Comparison of ENCODE assay signal across 13 mouse cellular contexts in genomic region chrX:48141481-48141880, GRCm38 (mm10). TPM values are rescaled to one million over a fixed set of nuclear protein-coding genes. Genes with fewer than 3 reads are reported as not detected.
DNase-seq lines count a peak whose midpoint lies in the region; ATAC-seq and TF ChIP-seq lines count a peak whose summit lies in the region.
"Had no signal": no experiment of that assay in that cellular context is flagged by ENCODE, and none has a peak within 500 bp of the region (broad histone marks: within the 10 kb centered on the region; RNA-seq: fewer than 3 reads in every experiment).

No protein-coding gene starts in this region.

- no peak overlapping the region for H3K9ac ChIP-seq in lung, postnatal 0 days (replicated peaks; ENCODE audit: low read depth)
- no peak overlapping the region for H3K9ac ChIP-seq in intestine, embryonic 15.5 days
- H3K9ac ChIP-seq in forebrain, embryonic 12.5 days = no peak overlapping the region
- H3K9ac ChIP-seq: heart, embryonic 12.5 days; hindbrain, embryonic 15.5 days; lung, embryonic 14.5 days; midbrain, embryonic 15.5 days had no signal

- TF ChIP-seq POLR2A in spleen, adult 2 months (IDR thresholded peaks at IDR 0.05; ENCODE audit: low read depth, low read length) = no peak; the same call in 1 of the 2 replicates

- WGBS in lung, postnatal 0 days = 63% methylated on average over 6 of the region's 6 CpGs
- WGBS in intestine, embryonic 15.5 days = 66% methylated on average over 6 of the region's 6 CpGs
- WGBS in spleen, adult 2 months = 31% methylated on average over 6 of the region's 6 CpGs
- WGBS in forebrain, embryonic 12.5 days = 78% methylated on average over 6 of the region's 6 CpGs

- no peak for ATAC-seq in lung, postnatal 0 days
- 0 out of 2 replicates have a peak, but pooled peaks have one; percentile 20 for ATAC-seq in intestine, embryonic 15.5 days
- ATAC-seq in forebrain, embryonic 12.5 days (ENCODE audit: low FRiP score) = no peak
- ATAC-seq: midbrain, embryonic 15.5 days had no signal

- H3K27me3 ChIP-seq in lung, postnatal 0 days (replicated peaks; ENCODE audit: insufficient read depth, low read length) = no peaks in the 10 kb centered on the region
- no peaks in the 10 kb centered on the region for H3K27me3 ChIP-seq in intestine, embryonic 15.5 days (replicated peaks)
- H3K27me3 ChIP-seq in spleen, adult 2 months (ENCODE audit: control insufficient read depth, insufficient read depth, low read length) = no peaks in the 10 kb centered on the region
- no peaks in the 10 kb centered on the region for H3K27me3 ChIP-seq in forebrain, embryonic 12.5 days
- H3K27me3 ChIP-seq: hindbrain, embryonic 15.5 days; midbrain, embryonic 15.5 days had no signal

- no peak overlapping the region for H3K4me2 ChIP-seq in lung, postnatal 0 days (replicated peaks; ENCODE audit: low read depth, low read length)
- H3K4me2 ChIP-seq in intestine, embryonic 15.5 days (replicated peaks) = no peak overlapping the region
- no peak overlapping the region for H3K4me2 ChIP-seq in forebrain, embryonic 12.5 days
- H3K4me2 ChIP-seq: heart, embryonic 12.5 days; hindbrain, embryonic 15.5 days; lung, embryonic 14.5 days; midbrain, embryonic 15.5 days had no signal

- H3K27ac ChIP-seq in lung, postnatal 0 days (ENCODE audit: low read length) = no peak overlapping the region
- no peak overlapping the region for H3K27ac ChIP-seq in intestine, embryonic 15.5 days
- peak overlapping the region; percentile 97 for H3K27ac ChIP-seq in spleen, adult 2 months (ENCODE audit: insufficient read depth, low read length)
- H3K27ac ChIP-seq in forebrain, embryonic 12.5 days = no peak overlapping the region
- H3K27ac ChIP-seq: forebrain, embryonic 10.5 days; hindbrain, embryonic 15.5 days; midbrain, embryonic 15.5 days had no signal

- DNase-seq in lung, adult 18-20 months = peak; percentile 14 to 33
- no peak for DNase-seq in lung, postnatal 0 days (ENCODE audit: low spot score)
- DNase-seq in spleen, adult 2 months (ENCODE audit: low read depth in 1 of 2, low spot score in 2 of 2) = peak; percentile 62 to 63
- peak; percentile 72 to 87 for DNase-seq in thymus, postnatal 36 days
- DNase-seq in ovary, postnatal 10 days (ENCODE audit: low spot score) = no peak
- no peak for DNase-seq in adipocyte (ENCODE audit: low spot score)

- H3K4me3 ChIP-seq in lung, postnatal 0 days (ENCODE audit: low read depth, low read length) = no peak overlapping the region
- no peak overlapping the region for H3K4me3 ChIP-seq in intestine, embryonic 15.5 days (replicated peaks)
- H3K4me3 ChIP-seq in spleen, adult 2 months (ENCODE audit: extremely low read depth, insufficient read depth, insufficient read length) = no peak overlapping the region
- no peak overlapping the region for H3K4me3 ChIP-seq in forebrain, embryonic 12.5 days (replicated peaks)
- H3K4me3 ChIP-seq: forebrain, embryonic 10.5 days; heart, embryonic 12.5 days; hindbrain, embryonic 15.5 days; midbrain, embryonic 15.5 days had no signal

- no peak for TF ChIP-seq EP300 in lung, postnatal 0 days (IDR thresholded peaks at IDR 0.05)

- no peaks in the 10 kb centered on the region for H3K9me3 ChIP-seq in lung, postnatal 0 days (ENCODE audit: low read length)
- no peaks in the 10 kb centered on the region for H3K9me3 ChIP-seq in intestine, embryonic 15.5 days
- H3K9me3 ChIP-seq in forebrain, embryonic 12.5 days = no peaks in the 10 kb centered on the region
- H3K9me3 ChIP-seq: forebrain, embryonic 10.5 days; heart, embryonic 12.5 days; hindbrain, embryonic 15.5 days; midbrain, embryonic 15.5 days had no signal

- H3K4me1 ChIP-seq in lung, postnatal 0 days (ENCODE audit: insufficient read depth, low read depth, low read length) = no peaks in the 10 kb centered on the region
- H3K4me1 ChIP-seq in intestine, embryonic 15.5 days (replicated peaks) = no peaks in the 10 kb centered on the region
- peaks cover 32% of the 10 kb centered on the region; the same call in 1 of the 2 replicates for H3K4me1 ChIP-seq in spleen, adult 2 months (ENCODE audit: control insufficient read depth, insufficient read depth, insufficient read length)
- H3K4me1 ChIP-seq in forebrain, embryonic 12.5 days = peaks cover 14% of the 10 kb centered on the region
- H3K4me1 ChIP-seq: heart, embryonic 12.5 days had no signal

- H3K36me3 ChIP-seq in lung, postnatal 0 days (ENCODE audit: insufficient read depth, low read length) = no peaks in the 10 kb centered on the region
- no peaks in the 10 kb centered on the region for H3K36me3 ChIP-seq in intestine, embryonic 15.5 days
- no peaks in the 10 kb centered on the region for H3K36me3 ChIP-seq in spleen, adult 2 months (ENCODE audit: control insufficient read depth, insufficient read depth, low read length)
- H3K36me3 ChIP-seq in forebrain, embryonic 12.5 days (replicated peaks) = no peaks in the 10 kb centered on the region
- H3K36me3 ChIP-seq: forebrain, embryonic 10.5 days; heart, embryonic 12.5 days; hindbrain, embryonic 15.5 days; midbrain, embryonic 15.5 days had no signal

- no peak for TF ChIP-seq CTCF in lung, postnatal 0 days (IDR thresholded peaks at IDR 0.05)
- no peak for TF ChIP-seq CTCF in spleen, adult 2 months (IDR thresholded peaks at IDR 0.05; ENCODE audit: extremely low read depth, insufficient read depth, insufficient read length, insufficient replicate concordance)

RNA-seq across cellular contexts. Expression of gene Sash3, which starts 4.8 kb away (rescaled TPM):
- polyA plus RNA-seq in lung, postnatal 0 days (2015; fragmentation: Nextera tagmentation; extraction: Ambion mirVana) = 4.5 and 4.8 TPM in 2 replicates
- polyA plus RNA-seq in intestine, embryonic 15.5 days (2015; fragmentation: Nextera tagmentation; extraction: Ambion mirVana) = 3.1 and 3.4 TPM in 2 replicates
- polyA plus RNA-seq in spleen, adult 2 months (2012; rRNA removed) = 100 and 106 TPM in 2 replicates
- 0.45 and 0.77 TPM in 2 replicates for polyA plus RNA-seq in forebrain, embryonic 12.5 days (2016; fragmentation: Nextera tagmentation; extraction: Ambion mirVana)

RNA-seq across cellular contexts. Expression of gene Xpnpep2, which starts 33.0 kb away (rescaled TPM):
- 0.54 and 0.64 TPM in 2 replicates for polyA plus RNA-seq in lung, postnatal 0 days (2015; fragmentation: Nextera tagmentation; extraction: Ambion mirVana)
- 3.4 and 4.0 TPM in 2 replicates for polyA plus RNA-seq in intestine, embryonic 15.5 days (2015; fragmentation: Nextera tagmentation; extraction: Ambion mirVana)
- polyA plus RNA-seq in spleen, adult 2 months (2012; rRNA removed) = 0.05 and 0.08 TPM in 2 replicates
- 0.55 and 1.2 TPM in 2 replicates for polyA plus RNA-seq in forebrain, embryonic 12.5 days (2016; fragmentation: Nextera tagmentation; extraction: Ambion mirVana)

Comparison
In these comparisons a context has a peak if more than half of its experiments do, and no peak if none do; other contexts are left out.
1. DNase-seq: peak in lung, adult 18-20 months (2 of 2), spleen, adult 2 months (2 of 2) and thymus, postnatal 36 days (2 of 2); none in lung, postnatal 0 days (single experiment), ovary, postnatal 10 days (single experiment) and adipocyte (single experiment).
2. RNA of gene Sash3, which starts 4.8 kb away (polyA plus RNA-seq): 100 to 106 TPM in spleen, adult 2 months; 4.5 to 4.8 TPM in lung, postnatal 0 days, 3.1 to 3.4 TPM in intestine, embryonic 15.5 days and 0.45 to 0.77 TPM in forebrain, embryonic 12.5 days; every median in the first group is over 10 times any median in the second.